Mouse (Mus musculus) spleen, adult 2 months (tissue): Measurements from ENCODE around the gene Lhx4. TPM values are rescaled to one million over a fixed set of nuclear protein-coding genes. Genes with fewer than 3 reads are reported as not detected.

ENCODE experiments used
- DNase-seq, 2 experiments: peaks; one replicate each; pipeline versions ENCODE4 v3.0.0 to v3.0.0-alpha.2; 2012 to 2021; ENCODE audit warnings: low spot score in 2 of 2, low read depth in 1 of 2
- H3K27ac ChIP-seq: fragments of 200-500 bp; 2 replicates; pipeline ENCODE4 v1.5.1; 2012; ENCODE audit warnings: low read length, inconsistent platforms; ENCODE audit not compliant: insufficient read depth
- H3K27me3 ChIP-seq: fragments of 200-500 bp; 2 replicates; pipeline ENCODE4 v1.6.1; 2012; ENCODE audit warnings: mild to moderate bottlenecking, moderate library complexity, low read length, inconsistent platforms; ENCODE audit not compliant: control insufficient read depth, insufficient read depth
- H3K36me3 ChIP-seq: fragments of 200-500 bp; 2 replicates; pipeline ENCODE4 v1.6.1; 2012; ENCODE audit warnings: mild to moderate bottlenecking, low read length, inconsistent platforms; ENCODE audit not compliant: control insufficient read depth, insufficient read depth
- H3K4me1 ChIP-seq: fragments of 200-500 bp; 2 replicates; pipeline ENCODE4 v1.6.1; 2011; ENCODE audit warnings: inconsistent platforms; ENCODE audit not compliant: control insufficient read depth, insufficient read depth, insufficient read length
- H3K4me3 ChIP-seq: fragments of 200-500 bp; 2 replicates; pipeline ENCODE4 v1.5.1; 2011; ENCODE audit warnings: mild to moderate bottlenecking, inconsistent platforms; ENCODE audit not compliant: insufficient read depth, insufficient read length; ENCODE audit errors: extremely low read depth
- CTCF ChIP-seq: fragments of 200-500 bp; IDR thresholded peaks from 2 replicates; pipeline ENCODE4 v1.5.1; 2011; ENCODE audit warnings: mild to moderate bottlenecking, inconsistent platforms; ENCODE audit not compliant: insufficient read depth, insufficient read length, insufficient replicate concordance; ENCODE audit errors: extremely low read depth
- POLR2A ChIP-seq: fragments of 200-500 bp; IDR thresholded peaks from 2 replicates; pipeline ENCODE4 v1.6.1; 2011; ENCODE audit warnings: low read depth, low read length, inconsistent platforms
- WGBS: fragments of 180-500 bp; shearing (Covaris S2); methylation state at CpG from one replicate; pipeline ENCODE4 v1.1.7; 2018; 5-methylcytosine and 5-hydroxymethylcytosine counted together
- polyA plus RNA-seq: library from polyadenylated mRNA; depleted of rRNA; stranded (reverse); fragments of >200 nt; gene quantifications from 2 replicates; pipeline ENCODE4 v1.2.3, GENCODE M21; 2012; rRNA removed

Lhx4 gene
- polyA plus RNA-seq, 1 experiment, result not detected

GRCm38 (mm10) chr1:155650121-155650846 lies 101.2 kb downstream of the Lhx4 start:
- WGBS, result 95% methylated on average over 9 of the region's 9 CpGs
- no peak overlapping the region for H3K4me3 ChIP-seq
- no peak overlapping the region for H3K27ac ChIP-seq
- H3K4me1 ChIP-seq, result no peaks in the 10 kb centered on the region
- no peak for TF ChIP-seq CTCF
- TF ChIP-seq POLR2A, result no peak
- no peaks in the 10 kb centered on the region for H3K36me3 ChIP-seq
- DNase-seq, result no peak
- no peaks in the 10 kb centered on the region for H3K27me3 ChIP-seq

Other genes with a start within 250 kb of the Lhx4 start
- gene Acbd6, start 193.6 kb downstream of the Lhx4 start, polyA plus RNA-seq, result 61.7 and 130 TPM in 2 replicates
- 26.7 and 29.5 TPM in 2 replicates for gene Qsox1, start 61.2 kb upstream of the Lhx4 start, polyA plus RNA-seq
- 4.8 and 5.2 TPM in 2 replicates for gene Cep350, start 221.6 kb upstream of the Lhx4 start, polyA plus RNA-seq